Mouse (Mus musculus): ENCODE data around the gene Rac2.

DNA sequence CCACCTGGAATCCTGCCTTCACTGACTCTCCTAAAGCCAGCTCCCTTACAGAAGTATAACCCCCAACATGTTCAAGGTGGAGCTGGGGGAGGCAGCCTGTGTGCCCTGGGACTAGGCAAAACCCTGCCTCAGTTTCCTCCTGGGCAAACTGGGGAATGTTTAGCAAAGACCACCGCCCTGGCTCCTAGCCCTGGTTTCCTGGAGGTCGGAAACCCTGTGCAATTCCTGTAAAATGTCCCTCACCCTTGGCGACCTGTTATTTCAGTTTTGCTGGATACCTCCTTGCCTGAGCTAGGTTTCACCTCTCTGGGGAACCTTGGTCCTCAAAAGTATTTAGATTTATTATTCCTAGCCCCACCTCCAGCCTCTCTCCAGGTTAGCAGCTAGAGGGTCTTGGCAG, 42.4 kb downstream of the Rac2 start:
- TF ChIP-seq CTCF (IDR thresholded peaks at IDR 0.05; ENCODE audit: insufficient read depth, low read depth, low read length) (no peak), POLR2A (IDR thresholded peaks at IDR 0.05; ENCODE audit: insufficient read depth, low read depth, low read length) (no peak)
